Mouse (Mus musculus): ENCODE measurements around the gene Myoz2. TPM values are rescaled to one million over a fixed set of nuclear protein-coding genes. Genes with fewer than 3 reads are reported as not detected.

Myoz2 gene
- polyA plus RNA-seq, 1 experiment from 2014 or later: 2.6 TPM

GRCm38 (mm10) chr3:123058832-123059231 lies 24.0 kb upstream of the Myoz2 start:
- no peak overlapping the region for H3K4me3 ChIP-seq
- H3K4me2 ChIP-seq (replicated peaks): no peak overlapping the region
- no peaks in the 10 kb centered on the region for H3K4me1 ChIP-seq
- H3K36me3 ChIP-seq: no peaks in the 10 kb centered on the region
- no peak overlapping the region for H3K9ac ChIP-seq
- 90% methylated on average over 1 of the region's 1 CpGs for WGBS
- ATAC-seq (ENCODE audit: low FRiP score, low read depth): no peak
- no peaks in the 10 kb centered on the region for H3K27me3 ChIP-seq (replicated peaks)
- no peak overlapping the region for H3K27ac ChIP-seq
- H3K9me3 ChIP-seq: no peaks in the 10 kb centered on the region

GRCm38 (mm10) chr3:123054178-123054577 lies 19.4 kb upstream of the Myoz2 start:
- WGBS: 82% methylated on average over 5 of the region's 5 CpGs

GRCm38 (mm10) chr3:123053192-123053938 lies 18.6 kb upstream of the Myoz2 start:
- 72% methylated on average over 8 of the region's 8 CpGs for WGBS

More at GRCm38 (mm10) chr3:123054178-123054577, 19.4 kb upstream of the Myoz2 start:
- Histone ChIP-seq H3K4me3 (no peak overlapping the region), H3K36me3 (no peaks in the 10 kb centered on the region), H3K9me3 (no peaks in the 10 kb centered on the region), H3K27me3 (replicated peaks) (no peaks in the 10 kb centered on the region), H3K4me2 (replicated peaks) (no peak overlapping the region), H3K4me1 (no peaks in the 10 kb centered on the region), H3K27ac (no peak overlapping the region), H3K9ac (no peak overlapping the region)
- ATAC-seq (ENCODE audit: low FRiP score, low read depth): no peak

GRCm38 (mm10) chr3:123042308-123042707 lies 7.5 kb upstream of the Myoz2 start:
- no peak overlapping the region for H3K9ac ChIP-seq
- H3K9me3 ChIP-seq: no peaks in the 10 kb centered on the region
- no peaks in the 10 kb centered on the region for H3K4me1 ChIP-seq
- no peak overlapping the region for H3K27ac ChIP-seq
- no peaks in the 10 kb centered on the region for H3K36me3 ChIP-seq
- H3K27me3 ChIP-seq (replicated peaks): no peaks in the 10 kb centered on the region
- H3K4me3 ChIP-seq: no peak overlapping the region
- ATAC-seq (ENCODE audit: low FRiP score, low read depth): no peak
- H3K4me2 ChIP-seq (replicated peaks): no peak overlapping the region
- WGBS: 98% methylated on average over 1 of the region's 1 CpGs

More at GRCm38 (mm10) chr3:123053192-123053938, 18.6 kb upstream of the Myoz2 start:
- Histone ChIP-seq H3K27ac (no peak overlapping the region), H3K27me3 (replicated peaks) (no peaks in the 10 kb centered on the region), H3K4me1 (no peaks in the 10 kb centered on the region), H3K9ac (no peak overlapping the region), H3K36me3 (no peaks in the 10 kb centered on the region), H3K9me3 (no peaks in the 10 kb centered on the region), H3K4me3 (no peak overlapping the region), H3K4me2 (replicated peaks) (no peak overlapping the region)
- no peak for ATAC-seq (ENCODE audit: low FRiP score, low read depth)

GRCm38 (mm10) chr3:123033804-123034203 lies 1.0 kb downstream of the Myoz2 start:
- no peaks in the 10 kb centered on the region for H3K36me3 ChIP-seq
- no peaks in the 10 kb centered on the region for H3K9me3 ChIP-seq
- H3K9ac ChIP-seq: no peak overlapping the region
- no peaks in the 10 kb centered on the region for H3K27me3 ChIP-seq (replicated peaks)
- ATAC-seq (ENCODE audit: low FRiP score, low read depth): no peak
- no peaks in the 10 kb centered on the region for H3K4me1 ChIP-seq
- no peak overlapping the region for H3K4me2 ChIP-seq (replicated peaks)
- H3K27ac ChIP-seq: no peak overlapping the region
- WGBS: 78% methylated on average over 8 of the region's 8 CpGs
- no peak overlapping the region for H3K4me3 ChIP-seq

GRCm38 (mm10) chr3:123025634-123026033 lies 9.2 kb downstream of the Myoz2 start:
- H3K27ac ChIP-seq: no peak overlapping the region
- H3K9ac ChIP-seq: no peak overlapping the region
- no peak overlapping the region for H3K4me3 ChIP-seq
- no peak for ATAC-seq (ENCODE audit: low FRiP score, low read depth)
- no peaks in the 10 kb centered on the region for H3K36me3 ChIP-seq
- no peak overlapping the region for H3K4me2 ChIP-seq (replicated peaks)
- WGBS: 43% methylated on average over 3 of the region's 3 CpGs
- H3K4me1 ChIP-seq: no peaks in the 10 kb centered on the region
- H3K27me3 ChIP-seq (replicated peaks): no peaks in the 10 kb centered on the region
- no peaks in the 10 kb centered on the region for H3K9me3 ChIP-seq

GRCm38 (mm10) chr3:123024496-123025234 lies 10.2 kb downstream of the Myoz2 start:
- Histone ChIP-seq H3K4me3 (no peak overlapping the region), H3K9me3 (no peaks in the 10 kb centered on the region), H3K9ac (no peak overlapping the region), H3K4me2 (replicated peaks) (no peak overlapping the region), H3K27ac (no peak overlapping the region), H3K27me3 (replicated peaks) (no peaks in the 10 kb centered on the region), H3K4me1 (no peaks in the 10 kb centered on the region), H3K36me3 (no peaks in the 10 kb centered on the region)
- ATAC-seq (ENCODE audit: low FRiP score, low read depth): no peak
- WGBS: 93% methylated on average over 9 of the region's 9 CpGs

GRCm38 (mm10) chr3:123018792-123019191 lies 16.0 kb downstream of the Myoz2 start:
- 93% methylated on average over 2 of the region's 2 CpGs for WGBS
- Histone ChIP-seq H3K9me3 (no peaks in the 10 kb centered on the region), H3K27me3 (replicated peaks) (no peaks in the 10 kb centered on the region), H3K9ac (no peak overlapping the region), H3K4me1 (no peaks in the 10 kb centered on the region), H3K36me3 (no peaks in the 10 kb centered on the region), H3K4me2 (replicated peaks) (no peak overlapping the region), H3K4me3 (no peak overlapping the region), H3K27ac (no peak overlapping the region)
- no peak for ATAC-seq (ENCODE audit: low FRiP score, low read depth)

- Histone ChIP-seq H3K9me3 (no peaks in the 10 kb centered on the region), H3K27ac (no peak overlapping the region), H3K4me1 (no peaks in the 10 kb centered on the region), H3K36me3 (no peaks in the 10 kb centered on the region), H3K4me3 (no peak overlapping the region), H3K9ac (no peak overlapping the region), H3K27me3 (replicated peaks) (no peaks in the 10 kb centered on the region), H3K4me2 (replicated peaks) (no peak overlapping the region)
- WGBS: 94% methylated on average over 14 of the region's 14 CpGs
- ATAC-seq (ENCODE audit: low FRiP score, low read depth): no peak
These were observed 21.3 kb downstream of the Myoz2 start for GRCm38 (mm10) chr3:123013476-123013875.

GRCm38 (mm10) chr3:123009417-123009816 lies 25.4 kb downstream of the Myoz2 start:
- WGBS: 54% methylated on average over 6 of the region's 6 CpGs
- H3K27me3 ChIP-seq (replicated peaks): no peaks in the 10 kb centered on the region

GRCm38 (mm10) chr3:123007386-123007785 lies 27.4 kb downstream of the Myoz2 start:
- H3K27ac ChIP-seq: no peak overlapping the region
- H3K9me3 ChIP-seq: no peaks in the 10 kb centered on the region
- ATAC-seq (ENCODE audit: low FRiP score, low read depth): no peak
- H3K4me2 ChIP-seq (replicated peaks): no peak overlapping the region
- H3K4me1 ChIP-seq: no peaks in the 10 kb centered on the region
- 83% methylated on average over 10 of the region's 10 CpGs for WGBS
- H3K4me3 ChIP-seq: no peak overlapping the region
- H3K9ac ChIP-seq: no peak overlapping the region
- H3K36me3 ChIP-seq: no peaks in the 10 kb centered on the region
- H3K27me3 ChIP-seq (replicated peaks): no peaks in the 10 kb centered on the region

More at GRCm38 (mm10) chr3:123009417-123009816, 25.4 kb downstream of the Myoz2 start:
- H3K4me1 ChIP-seq: no peaks in the 10 kb centered on the region
- H3K27ac ChIP-seq: no peak overlapping the region
- H3K4me3 ChIP-seq: no peak overlapping the region
- H3K36me3 ChIP-seq: no peaks in the 10 kb centered on the region
- H3K4me2 ChIP-seq (replicated peaks): no peak overlapping the region
- H3K9me3 ChIP-seq: no peaks in the 10 kb centered on the region
- no peak for ATAC-seq (ENCODE audit: low FRiP score, low read depth)
- no peak overlapping the region for H3K9ac ChIP-seq

GRCm38 (mm10) chr3:123001053-123001452 lies 33.8 kb downstream of the Myoz2 start:
- H3K9ac ChIP-seq: no peak overlapping the region
- no peak overlapping the region for H3K27ac ChIP-seq
- no peaks in the 10 kb centered on the region for H3K9me3 ChIP-seq
- WGBS: 75% methylated on average over 3 of the region's 3 CpGs
- no peaks in the 10 kb centered on the region for H3K27me3 ChIP-seq (replicated peaks)
- H3K4me3 ChIP-seq: no peak overlapping the region
- H3K4me1 ChIP-seq: no peaks in the 10 kb centered on the region
- no peak overlapping the region for H3K4me2 ChIP-seq (replicated peaks)
- ATAC-seq (ENCODE audit: low FRiP score, low read depth): no peak
- no peaks in the 10 kb centered on the region for H3K36me3 ChIP-seq
